Mouse (Mus musculus) left cerebral cortex, adult 18-20 months (tissue): ENCODE results near the gene Fbxw18. TPM values are rescaled to one million over a fixed set of nuclear protein-coding genes. Genes with fewer than 3 reads are reported as not detected.
"Not testable (repeated sequence)": the region's sequence is repeated elsewhere in the genome, so short reads cannot be mapped to it uniquely, and the experiment has no call there.

Source experiments
- DNase-seq, 2 experiments: peaks; one replicate each; pipeline ENCODE4 v3.0.0; 2021 to 2022; ENCODE audit warnings: low spot score in 2 of 2, mixed read lengths in 1 of 2
- long read RNA-seq, 2 experiments: library from polyadenylated mRNA; stranded (forward); transcript quantifications; one replicate each; pipeline ENCODE4 v2.0.0; 2021
- total RNA-seq, 2 experiments: library from RNA; stranded (reverse); gene quantifications; 2 replicates each; pipeline ENCODE4 v1.2.3; 2021

The Fbxw18 gene
- not detected for total RNA-seq
- long read RNA-seq, experiment 1, result 0 reads
- long read RNA-seq, experiment 2, result 0 reads

GRCm38 (mm10) chr9:109702600-109702999, at the start of gene Fbxw18:
Fbxw18 (minus strand) TSS chr9:109702700.
- not testable (repeated sequence) for DNase-seq

DNA sequence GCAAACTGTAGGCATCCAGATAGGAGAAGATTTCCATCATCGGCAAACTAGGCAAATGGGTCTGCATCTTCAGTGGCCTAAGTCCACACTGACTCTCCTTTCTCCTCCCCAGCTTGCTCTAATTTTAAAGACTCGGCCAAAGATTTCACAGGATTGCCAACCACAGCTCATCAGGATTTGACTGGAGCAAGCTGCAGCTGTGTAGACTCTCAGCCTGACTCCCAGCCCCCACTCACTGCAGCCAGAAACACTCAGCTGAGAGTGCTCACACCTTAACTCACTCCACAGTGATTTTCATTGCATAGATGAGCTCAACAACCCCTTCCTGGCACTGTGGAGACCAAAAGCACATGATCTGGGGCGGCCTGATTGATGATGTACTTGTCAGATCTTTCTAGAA, 43.5 kb upstream of the Fbxw18 start, which contains the start of gene Fbxw26:
Gene Fbxw26 (minus strand): TSS at position 101 of the 400 bp plus-strand sequence.
- not testable (repeated sequence) for DNase-seq

DNA sequence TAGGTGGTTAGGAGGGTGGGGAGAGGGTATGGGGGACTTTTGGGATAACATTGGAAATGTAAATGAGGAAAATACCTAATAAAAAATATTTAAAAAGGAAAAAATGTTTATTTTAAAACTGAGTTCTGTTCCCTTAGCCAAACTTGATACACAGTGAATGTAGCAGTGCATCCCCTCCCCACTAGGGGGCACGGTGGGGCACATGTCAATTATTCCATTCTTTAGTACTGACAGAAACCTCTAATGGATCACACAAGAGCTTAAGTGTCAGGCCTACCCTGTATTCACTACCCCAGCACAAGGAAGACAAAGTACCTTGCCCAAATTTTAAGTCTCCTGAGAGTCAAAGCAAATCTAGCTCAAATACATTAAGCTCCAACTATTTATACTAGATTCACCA, 17.2 kb downstream of the Fbxw18 start:
- peak; percentile 4 to 23 for DNase-seq

GRCm38 (mm10) chr9:109664552-109664951, 37.9 kb downstream of the Fbxw18 start, which contains the start of gene Fbxw25:
Fbxw25 (minus strand) TSS chr9:109664652.
- not testable (repeated sequence) for DNase-seq

Other genes starting within 250 kb of the Fbxw18 start
- gene Fbxw19, start 206.8 kb downstream of the Fbxw18 start, total RNA-seq, result not detected
- gene Fbxw15, start 134.4 kb downstream of the Fbxw18 start, total RNA-seq, result not detected
- not detected for gene Fbxw24, start 76.6 kb downstream of the Fbxw18 start, total RNA-seq
- gene Fbxw25, start 38.0 kb downstream of the Fbxw18 start, total RNA-seq, result not detected
- gene Fbxw26, start 43.4 kb upstream of the Fbxw18 start, total RNA-seq, result not detected
- gene Fbxw27, start 88.0 kb upstream of the Fbxw18 start, total RNA-seq, result not detected
- gene Spink8, start 109.6 kb upstream of the Fbxw18 start, total RNA-seq, result 1 to 10 TPM; 2.3 to 4.3 TPM
- 10 to 100 TPM in 1 of 2 experiments, 1 to 10 TPM in 1; 7.3 to 10.1 TPM for gene Nme6, start 130.0 kb upstream of the Fbxw18 start, total RNA-seq
- gene Camp, start 146.9 kb upstream of the Fbxw18 start, total RNA-seq, result under 1 TPM in 1 of 2 experiments, not detected in 1; 0.51 TPM
- gene Cdc25a, start 172.9 kb upstream of the Fbxw18 start, total RNA-seq, result 1 to 10 TPM; 5.4 to 6.6 TPM
- gene Map4, start 228.8 kb upstream of the Fbxw18 start, total RNA-seq, result 100 to 1,000 TPM; 375 to 386 TPM